Mouse (Mus musculus): ENCODE measurements around the gene Tspan17.
"Not testable (repeated sequence)": the region's sequence is repeated elsewhere in the genome, so short reads cannot be mapped to it uniquely, and the experiment has no call there.

The Tspan17 gene

DNA sequence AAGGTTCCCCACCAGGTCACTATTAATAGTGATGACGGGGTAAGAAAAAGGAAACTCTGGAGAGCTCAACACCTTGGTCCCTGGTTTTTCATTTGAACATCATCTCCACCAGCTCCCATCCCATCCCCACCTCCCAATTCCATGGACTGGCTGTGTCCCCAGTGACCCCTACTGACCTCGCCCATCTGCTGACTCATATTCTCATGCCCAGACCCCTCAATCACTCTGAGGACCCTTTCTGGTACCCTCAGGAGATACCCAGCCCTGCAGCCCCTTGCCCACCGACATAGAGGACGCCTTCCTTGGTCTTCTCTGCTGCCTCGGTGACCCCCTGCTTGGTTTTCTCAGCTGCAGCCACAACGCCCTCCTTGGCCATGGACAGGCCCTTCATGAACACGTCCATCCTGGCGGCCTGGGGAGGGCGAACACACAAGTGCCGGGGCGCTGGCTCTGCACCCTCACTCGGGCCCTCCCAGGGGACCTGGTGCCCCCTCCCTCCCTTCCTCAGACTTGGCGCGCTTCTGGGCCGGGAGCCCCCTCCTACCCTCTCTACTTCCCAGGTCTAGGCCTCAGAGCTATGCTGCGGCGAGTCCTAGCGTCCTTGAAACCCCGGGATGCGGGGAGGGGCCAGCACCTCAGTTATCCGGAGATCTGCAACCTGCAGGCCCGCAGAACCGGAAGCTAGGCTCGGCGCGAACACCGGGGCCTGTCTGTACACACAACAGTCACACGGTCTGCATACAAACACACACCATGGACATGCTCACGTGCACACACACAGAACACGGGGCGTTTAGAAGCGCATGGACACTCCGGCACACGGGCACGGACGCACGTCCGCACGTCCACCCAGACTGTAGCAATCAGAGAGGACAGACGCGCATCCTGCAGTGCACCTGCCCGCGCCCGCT is 23.6 kb upstream of the Tspan17 start:
- DNase-seq, result no peak

DNA sequence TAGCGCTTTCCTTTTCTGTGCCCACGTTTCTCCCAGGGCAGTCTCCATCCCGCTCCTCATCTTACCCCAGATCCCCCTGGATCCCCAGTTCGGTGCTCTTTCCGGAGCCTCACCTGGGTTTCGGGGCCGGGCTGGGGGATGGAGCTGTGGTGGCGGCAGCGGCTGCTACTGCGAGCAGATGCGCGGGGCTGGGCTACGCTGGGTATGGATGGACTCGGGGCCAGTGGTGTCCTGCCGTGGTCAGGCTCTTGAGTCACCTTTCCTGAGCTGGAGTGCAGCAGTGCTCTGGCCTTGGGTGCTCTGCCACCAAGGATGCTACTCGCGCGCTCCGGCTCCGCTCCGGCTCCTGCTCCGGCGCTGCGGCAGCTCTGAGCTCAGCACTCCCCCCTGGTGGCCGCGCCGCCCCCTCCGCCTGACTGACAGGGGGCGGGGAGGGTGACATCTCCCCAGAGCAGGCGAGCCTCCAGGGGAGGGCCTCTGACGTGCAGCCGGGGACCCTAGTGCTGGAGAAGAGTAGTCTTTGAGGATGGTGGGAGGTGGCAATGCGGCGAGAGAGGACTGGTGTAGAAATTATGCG is 22.9 kb upstream of the Tspan17 start, which contains the start of gene Sncb:
Gene Sncb, minus strand, starts transcription at position 404 of the 577 bp plus-strand sequence.
- peak; percentile 33 to 68 for DNase-seq

DNA sequence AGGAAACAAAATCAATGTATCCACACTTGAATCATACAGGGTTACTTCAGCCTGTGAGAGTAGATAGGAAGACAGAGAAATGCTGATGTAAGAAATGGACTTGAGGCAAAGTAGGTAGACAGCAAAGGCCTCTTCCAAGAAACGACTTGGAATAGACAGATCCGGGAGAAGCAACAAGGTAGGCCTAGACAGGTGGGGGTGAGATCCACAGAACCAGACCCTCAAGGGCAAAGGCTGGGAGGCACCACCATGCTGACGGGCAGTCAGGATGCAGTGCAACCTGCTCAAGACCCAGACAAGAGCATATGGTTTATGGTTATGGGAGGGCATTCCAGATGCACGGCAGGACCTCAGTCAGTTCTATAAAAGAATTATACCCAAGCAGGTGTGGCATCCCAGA is 22.2 kb upstream of the Tspan17 start:
- DNase-seq, result no peak

DNA sequence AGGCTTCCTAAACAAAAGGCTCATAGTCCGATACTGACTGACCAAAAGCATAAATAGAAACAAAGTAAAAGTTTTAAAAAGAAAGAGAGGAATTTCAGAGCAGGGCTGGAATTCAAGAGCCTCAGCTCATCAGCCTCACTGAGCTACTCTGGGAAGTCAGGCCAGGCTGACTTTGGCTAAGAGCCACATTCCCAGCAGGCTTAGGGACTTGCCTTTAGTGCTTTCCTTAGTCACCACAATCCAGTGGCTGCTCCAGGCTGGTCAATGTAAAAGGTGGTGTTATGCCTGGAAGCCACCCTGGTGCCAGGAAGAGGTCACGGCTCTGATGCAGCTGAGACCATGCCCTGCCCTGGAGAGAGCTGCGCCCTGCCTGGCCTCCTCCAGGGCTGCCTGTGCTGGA is 8.6 kb upstream of the Tspan17 start:
- DNase-seq, result no peak

DNA sequence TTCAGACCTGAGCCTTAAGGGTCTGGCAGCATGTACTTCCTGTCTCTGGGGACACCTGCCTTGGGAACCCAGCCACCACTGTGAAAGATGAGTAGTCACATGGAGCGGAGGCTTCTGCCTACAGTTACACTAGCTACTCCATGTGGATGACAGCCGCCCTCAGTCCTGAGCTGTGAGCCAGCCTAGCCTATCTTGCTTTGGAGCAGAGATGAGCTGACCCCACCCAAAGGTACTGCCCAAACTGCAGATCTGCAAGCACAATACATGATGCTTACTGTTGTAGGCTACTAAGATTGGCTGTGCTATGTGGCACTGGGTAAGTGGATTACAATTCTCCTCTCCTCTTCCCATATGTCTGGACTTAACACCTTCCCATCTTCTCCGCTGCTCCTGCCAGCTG is 8.1 kb upstream of the Tspan17 start:
- no peak for DNase-seq

DNA sequence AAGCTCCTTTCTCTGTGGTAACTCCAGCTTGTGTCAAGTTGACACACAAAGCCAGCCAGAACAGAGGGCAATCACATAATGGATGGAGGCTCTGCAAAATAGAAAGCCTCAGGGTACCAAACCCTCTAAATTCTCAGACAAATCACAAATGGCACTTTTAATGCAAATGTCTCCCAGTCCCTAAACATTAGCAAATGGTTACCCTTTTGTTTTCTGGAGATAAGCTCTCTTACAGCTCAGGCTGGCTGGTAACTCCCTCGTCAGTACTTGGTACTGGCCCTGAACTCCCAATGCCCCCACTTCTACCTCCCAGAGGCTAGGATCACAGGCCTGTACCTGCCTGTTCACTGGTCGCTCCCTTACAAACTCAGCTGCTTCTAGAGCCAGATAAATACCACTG is 5.9 kb upstream of the Tspan17 start:
- DNase-seq, result no peak

DNA sequence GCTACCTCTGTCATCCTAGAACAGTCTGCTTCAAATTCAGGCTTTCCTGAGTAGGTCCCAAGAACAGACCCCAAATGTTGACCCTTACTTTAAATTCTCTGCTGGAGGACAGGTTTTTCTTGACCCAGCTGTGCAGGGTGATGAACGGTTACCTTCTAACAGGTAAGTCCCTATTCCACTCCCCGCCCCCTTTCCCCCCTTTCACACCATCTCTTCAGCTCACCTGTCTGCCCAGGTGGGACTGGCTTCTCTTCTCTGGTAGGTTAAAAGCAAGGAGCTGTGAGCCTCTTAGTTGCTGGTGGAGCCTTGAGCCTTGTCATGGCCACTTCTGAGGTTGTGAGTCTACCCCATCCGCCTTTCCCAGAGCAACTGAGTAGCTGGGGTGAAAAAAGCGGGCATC is 5.5 kb upstream of the Tspan17 start, which contains the start of gene Eif4e1b:
Gene Eif4e1b, plus strand, starts transcription at position 301 of the 400 bp plus-strand sequence.
- DNase-seq, result no peak

DNA sequence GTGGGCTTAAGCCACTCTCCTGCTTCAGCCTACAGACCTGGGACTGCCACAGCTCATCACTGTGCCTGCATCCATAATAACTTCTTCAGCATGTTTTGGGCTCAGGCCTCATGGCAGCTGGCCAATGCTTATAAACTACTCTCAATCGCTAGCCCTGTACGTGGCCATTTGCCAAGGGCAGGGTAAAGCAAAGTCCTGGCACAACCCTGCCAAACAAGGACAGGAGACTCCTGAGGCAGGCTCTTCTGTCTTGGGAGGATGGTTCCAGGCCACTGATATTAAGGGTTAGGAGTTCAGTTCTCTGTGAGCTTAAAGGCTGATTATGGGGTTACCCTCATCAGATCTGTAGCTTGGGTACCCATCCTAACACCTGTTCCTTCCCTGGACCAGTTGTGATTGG is 1.6 kb upstream of the Tspan17 start:
- not testable (repeated sequence) for DNase-seq

DNA sequence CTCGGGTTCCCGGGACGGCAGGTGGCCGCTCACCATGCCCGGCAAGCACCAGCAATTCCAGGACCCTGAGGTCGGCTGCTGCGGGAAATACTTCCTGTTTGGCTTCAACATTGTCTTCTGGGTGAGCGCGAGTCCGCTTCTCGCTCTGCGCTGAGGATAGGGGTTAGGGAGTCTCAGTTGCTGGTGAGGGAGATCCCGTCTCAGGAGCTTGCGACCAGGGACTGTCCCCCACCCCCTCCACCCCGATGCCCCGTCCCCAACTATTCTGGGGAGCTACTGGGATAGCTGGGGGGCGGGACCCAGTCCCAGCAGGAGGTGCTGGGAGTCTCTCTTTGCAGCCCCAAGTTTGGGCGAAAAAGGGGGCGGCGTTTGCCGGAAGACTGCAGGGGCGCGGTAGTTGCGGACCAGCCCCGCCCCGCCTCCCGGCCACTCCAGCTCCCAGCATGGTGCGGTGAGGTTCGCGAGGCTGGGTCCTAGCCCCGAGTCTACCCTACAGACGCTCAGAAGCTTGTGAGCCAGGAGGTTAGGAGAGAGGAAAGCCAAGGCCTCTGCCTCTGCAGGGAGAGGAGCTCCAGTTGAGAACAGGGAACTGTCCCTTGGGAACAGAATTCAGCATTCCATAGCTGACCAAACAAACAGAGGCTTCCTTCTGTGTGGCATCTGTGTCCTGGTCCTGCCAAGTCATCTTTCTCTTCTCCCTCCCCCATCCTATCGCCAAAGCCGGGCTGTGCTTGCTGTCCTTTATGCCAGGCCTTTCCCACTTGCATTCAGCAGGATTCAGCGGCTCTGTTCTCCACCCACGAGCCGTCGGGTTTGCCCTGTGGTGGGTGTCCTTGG is 602 bp downstream of the Tspan17 start:
- DNase-seq, result peak; percentile 28 to 39

DNA sequence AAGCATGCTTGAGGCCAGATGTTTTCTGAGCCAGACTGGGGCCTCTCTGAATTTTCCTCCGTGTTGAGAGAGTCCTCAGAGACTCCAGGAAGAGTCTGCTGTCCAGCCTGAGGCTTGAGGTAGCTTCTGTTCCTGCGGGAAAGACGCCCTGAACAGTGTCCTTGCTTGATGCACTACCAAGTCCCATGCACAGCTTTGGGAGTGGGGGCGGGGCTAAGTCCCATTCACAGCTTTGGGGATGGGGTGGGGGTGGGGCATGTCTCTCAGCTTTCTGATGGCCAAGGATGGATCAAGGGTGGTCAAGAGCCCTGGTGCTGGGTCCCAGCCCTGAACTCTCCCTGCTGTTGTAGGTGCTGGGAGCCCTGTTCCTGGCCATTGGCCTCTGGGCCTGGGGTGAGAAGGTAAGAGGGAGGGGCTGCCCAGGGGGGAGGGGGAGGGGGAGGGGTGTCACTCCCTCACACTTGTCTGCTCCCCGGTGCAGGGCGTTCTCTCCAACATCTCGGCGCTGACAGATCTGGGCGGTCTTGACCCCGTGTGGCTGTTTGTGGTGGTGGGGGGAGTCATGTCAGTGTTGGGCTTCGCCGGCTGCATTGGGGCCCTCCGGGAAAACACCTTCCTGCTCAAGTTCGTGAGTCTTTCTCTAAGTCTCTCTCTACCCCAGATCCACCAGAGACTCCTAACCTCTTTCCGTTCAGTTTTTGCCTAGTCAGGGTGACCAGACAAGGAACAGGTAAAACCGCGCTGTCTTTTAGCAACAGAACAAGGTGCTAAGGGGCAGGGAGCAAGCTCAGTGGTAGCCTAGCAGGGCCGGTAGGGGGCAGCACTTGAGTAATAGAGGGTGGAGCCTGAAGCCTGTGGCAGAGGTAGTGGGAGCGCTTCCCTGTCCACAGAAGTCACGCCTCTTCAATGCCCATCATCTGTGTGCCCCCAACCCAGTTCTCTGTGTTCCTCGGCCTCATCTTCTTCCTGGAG is 3.4 kb downstream of the Tspan17 start:
- DNase-seq, result peak in 1 of 2 experiments; percentile 20

DNA sequence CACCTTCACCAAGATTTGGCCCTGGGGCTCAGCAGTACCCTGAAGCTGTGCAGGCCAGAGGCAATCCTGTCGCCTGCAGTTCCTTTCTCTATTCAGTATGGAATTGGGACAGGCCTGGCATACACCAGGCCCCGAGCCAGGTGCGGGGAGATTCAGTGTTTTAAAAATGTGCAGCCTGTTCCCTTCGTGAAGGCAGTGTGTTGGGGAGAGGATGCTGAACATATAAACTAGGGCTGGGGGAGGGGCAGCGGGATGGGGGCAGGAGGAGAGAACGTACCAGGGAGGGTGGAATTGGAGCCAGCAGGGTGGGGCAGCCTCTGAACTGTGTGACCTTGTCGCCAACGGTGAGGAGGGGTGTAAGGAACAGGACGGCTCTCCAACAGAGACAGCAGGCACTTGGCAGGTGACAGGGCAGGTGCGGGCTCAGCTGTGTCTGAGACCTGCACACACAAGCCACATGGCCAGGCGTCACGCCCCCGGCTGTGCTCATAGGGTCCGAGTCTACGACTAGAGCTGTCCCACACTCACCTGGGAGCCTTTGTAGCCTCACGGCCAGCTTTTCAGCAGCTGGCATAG is 4.9 kb downstream of the Tspan17 start:
- no peak for DNase-seq

DNA sequence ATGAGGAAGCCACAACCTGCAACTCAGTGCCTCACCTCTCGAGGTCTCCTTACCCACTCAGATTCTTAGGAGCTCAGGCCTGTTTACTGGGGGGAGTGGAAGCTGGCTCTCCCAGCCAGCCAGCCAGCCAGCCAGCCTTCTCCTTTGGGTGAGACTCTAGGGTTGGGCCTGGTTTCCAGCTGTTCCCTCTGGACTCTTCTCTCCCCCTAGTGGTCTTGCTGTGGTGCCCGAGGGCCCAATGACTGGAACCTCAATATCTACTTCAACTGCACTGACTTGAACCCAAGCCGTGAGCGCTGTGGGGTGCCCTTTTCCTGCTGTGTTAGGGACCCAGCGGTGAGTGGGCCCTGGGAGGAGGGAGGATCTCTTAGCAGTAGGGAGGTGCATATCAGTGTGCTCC is 5.7 kb downstream of the Tspan17 start:
- DNase-seq, result no peak

DNA sequence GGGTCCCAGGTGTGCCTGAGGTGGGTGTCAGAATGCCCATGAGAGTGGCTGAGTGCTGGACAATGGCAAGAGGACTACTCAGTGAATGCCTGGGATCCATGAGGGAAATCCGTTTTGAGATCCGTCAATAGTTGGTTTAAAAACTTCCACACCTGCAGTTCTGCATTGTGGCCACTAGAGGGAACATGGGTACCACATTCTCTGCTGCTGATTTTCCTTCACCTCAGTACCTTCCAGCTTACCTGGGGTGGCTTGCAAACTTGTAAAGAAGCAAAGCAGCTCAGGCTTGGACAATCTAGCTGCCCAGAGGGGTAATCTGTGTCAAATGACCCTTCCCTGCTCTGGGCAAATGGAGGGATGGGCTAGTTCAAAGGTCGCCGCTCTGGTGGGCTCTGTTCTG is 8.2 kb downstream of the Tspan17 start:
- DNase-seq, result peak in 1 of 2 experiments; percentile 25

DNA sequence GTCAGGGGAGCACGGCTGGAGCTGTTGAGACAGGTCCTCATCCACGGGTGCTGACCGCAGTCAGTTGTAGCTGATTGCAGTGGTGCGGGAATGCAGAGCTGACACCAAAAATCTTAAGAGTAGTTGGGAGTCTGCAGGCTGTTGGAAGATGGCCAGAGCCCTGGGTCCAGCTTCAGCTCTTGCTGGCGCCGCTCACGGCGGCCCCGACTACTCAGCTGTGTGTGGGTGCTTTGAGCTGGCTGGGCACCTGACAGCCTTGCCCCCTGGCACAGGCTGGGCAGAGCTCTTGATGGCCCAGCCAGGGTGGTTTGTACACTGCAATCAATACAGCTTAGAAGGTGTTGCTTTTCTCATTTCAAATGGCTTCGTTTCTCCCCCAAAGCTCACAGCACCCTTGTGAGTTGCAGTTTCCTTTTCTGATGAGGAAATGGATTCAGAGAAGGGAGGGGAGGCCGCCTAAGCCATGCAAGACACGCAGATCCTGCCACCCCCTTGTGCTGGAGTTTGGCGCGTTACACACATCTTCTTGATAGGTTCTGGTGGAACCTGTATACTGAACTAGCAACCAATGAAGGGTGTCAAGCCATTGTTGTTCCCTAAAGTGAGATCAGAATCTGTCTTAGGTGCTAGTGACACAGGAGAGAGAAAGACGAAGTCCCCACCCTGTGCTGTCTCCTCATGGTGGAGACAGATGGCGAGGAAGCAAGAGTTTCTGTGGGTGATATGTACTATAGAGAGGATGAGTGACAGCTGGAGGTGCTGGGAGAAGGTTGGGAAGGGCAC is 8.9 kb downstream of the Tspan17 start:
- no peak for DNase-seq

DNA sequence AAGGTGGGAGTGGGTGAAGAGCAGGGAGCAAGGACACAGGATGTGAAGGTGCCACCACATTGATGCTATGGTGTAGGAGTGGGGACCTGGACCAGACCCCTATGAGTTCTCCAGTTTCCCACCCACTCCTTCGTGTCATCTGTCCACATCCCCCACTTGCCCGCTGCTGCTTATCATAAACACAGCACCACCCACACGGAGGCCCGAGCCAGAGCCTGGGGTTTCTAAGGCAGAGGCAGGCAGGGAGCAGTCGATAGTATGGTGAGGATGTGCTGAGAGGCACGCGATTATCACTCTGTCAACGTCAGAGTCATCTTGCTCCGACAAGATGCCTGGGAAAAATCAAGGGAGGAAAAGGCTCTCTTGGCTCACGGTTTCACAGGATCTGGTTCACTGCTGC is 9.6 kb downstream of the Tspan17 start:
- no peak for DNase-seq

DNA sequence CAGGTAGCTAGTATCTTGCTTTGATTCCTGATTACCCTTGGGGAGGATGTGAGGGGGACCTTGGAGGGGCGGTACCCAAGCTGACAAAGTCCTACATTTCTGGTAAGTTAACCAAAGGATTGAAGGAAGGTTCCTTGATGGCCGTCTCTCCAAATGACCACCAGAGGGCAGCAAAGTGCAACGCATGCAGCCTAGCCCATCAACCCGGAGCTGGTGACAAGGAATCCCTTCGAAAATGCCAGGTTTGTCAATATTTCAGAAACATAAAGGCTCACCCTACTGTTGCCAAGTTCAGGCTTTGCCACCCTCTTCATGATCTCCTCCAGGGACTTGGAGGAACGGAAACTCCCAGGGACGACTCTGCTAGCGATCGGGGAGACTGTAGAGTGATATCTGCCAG is 10.5 kb downstream of the Tspan17 start:
- peak; percentile 42 to 68 for DNase-seq

DNA sequence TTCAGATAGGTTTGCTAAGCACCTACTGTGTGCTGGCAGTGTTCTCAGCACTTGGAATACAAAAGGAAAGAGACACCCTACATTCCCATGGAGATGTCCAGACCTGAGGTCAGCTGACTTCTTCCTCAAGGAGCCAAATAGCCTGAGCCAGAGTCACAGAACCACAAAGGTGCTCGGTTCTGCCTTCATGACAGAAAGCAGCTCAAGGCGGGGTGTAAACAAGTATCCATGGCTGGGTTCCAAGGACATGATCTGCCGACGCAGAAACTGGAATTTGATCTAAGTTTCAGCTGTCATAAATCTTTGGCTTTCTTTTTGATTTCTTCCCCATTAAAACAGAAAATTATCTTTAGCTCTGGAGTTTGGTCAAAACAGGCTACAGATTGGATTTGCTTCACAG is 11.0 kb downstream of the Tspan17 start:
- DNase-seq, result no peak

DNA sequence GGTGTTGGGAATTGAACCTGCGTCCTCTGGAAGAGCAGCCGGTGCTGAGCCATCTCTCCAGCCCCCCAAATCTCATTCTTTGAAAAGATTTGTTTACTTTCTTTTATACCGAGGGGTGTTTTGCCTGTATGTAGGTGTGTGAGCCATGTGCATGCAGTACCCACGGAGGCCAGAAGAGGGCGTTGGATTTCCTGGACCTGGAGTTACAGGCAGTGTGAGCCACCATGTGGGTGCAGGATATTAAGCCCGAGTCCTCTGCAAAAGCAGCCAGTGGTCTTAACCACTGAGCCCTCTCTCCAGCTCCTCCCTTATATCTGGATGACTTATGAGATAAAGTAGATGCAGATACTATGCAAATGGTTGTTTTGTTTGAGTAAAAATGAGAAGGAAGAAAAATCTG is 13.8 kb downstream of the Tspan17 start:
- no peak for DNase-seq

DNA sequence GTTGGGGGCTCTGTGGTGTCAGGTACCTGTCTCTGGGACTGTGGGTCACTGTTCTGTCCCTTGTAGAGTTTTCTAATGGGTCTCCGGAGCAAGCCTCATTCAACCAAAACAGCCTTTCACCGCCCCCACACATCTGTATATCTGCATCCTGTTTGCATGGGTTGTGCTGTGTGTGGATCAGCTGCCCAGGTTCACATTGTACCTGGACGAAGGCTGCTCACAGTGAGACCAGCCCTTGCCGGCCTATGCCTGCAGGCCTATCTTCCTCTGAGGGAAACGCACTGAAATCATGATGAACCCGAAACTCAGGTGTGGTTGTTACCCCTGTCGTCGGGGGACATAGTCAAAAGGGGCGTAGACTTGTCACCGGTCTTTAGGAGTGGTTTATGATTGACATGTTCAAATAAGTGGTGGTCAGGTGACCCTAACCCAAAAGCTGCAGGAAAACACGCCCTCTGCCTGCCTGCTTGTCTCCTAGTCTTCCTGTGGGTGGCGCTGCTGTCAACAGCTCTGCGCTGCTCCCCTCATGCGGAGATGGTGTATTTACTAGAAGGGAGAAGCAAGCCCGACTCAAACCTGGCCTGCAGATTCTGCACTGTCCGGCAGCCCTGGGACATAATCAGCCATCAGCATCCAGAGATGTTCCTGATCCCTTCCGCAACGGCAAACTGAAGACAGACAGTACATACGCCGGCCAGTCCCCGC is 16.1 kb downstream of the Tspan17 start:
- no peak for DNase-seq

DNA sequence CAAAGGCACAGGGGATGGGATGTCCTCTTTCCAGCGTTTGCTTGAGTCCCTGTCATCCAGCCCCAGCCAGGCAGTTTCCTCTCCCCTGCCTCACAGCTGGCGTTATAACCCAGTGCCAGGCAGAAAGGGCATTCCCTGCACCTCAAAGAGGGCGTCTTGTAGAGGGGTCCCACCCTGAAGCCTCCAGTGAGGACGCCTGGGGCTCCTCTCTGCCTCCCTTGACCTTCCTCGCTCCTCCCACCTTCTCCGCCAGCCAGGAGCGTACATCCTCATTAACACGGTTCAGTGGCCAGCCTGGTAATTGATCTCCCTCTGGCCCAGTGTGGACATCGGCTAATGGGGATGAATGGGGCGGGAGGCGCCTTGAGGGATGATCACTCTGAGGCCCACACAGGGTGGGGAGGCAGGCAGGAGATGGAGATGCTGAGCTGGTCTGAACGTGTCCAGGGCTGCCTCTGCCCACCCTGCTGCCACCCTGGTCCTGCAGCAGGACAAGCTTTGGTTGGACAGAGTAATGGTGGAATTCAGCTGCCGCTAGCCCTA is 17.3 kb downstream of the Tspan17 start:
- no peak for DNase-seq
